Mouse (Mus musculus) kidney, postnatal 25 days (tissue): ENCODE measurements around the gene Gm20909.
"Not testable (repeated sequence)": the region's sequence is repeated elsewhere in the genome, so short reads cannot be mapped to it uniquely, and the experiment has no call there.

Experiments used
- DNase-seq, 2 experiments: peaks; one replicate each; pipeline ENCODE4 v3.0.0; 2021; ENCODE audit warnings: mixed read lengths in 2 of 2

Gm20909 gene

GRCm38 (mm10) chrY:21164270-21164669 lies at the start of gene Gm20909:
TSS of gene Gm20909 (plus strand) at chrY:21164570.
- DNase-seq: not testable (repeated sequence)
